Mouse (Mus musculus): Measurements from ENCODE around the gene Gm20773. TPM values are rescaled to one million over a fixed set of nuclear protein-coding genes. Genes with fewer than 3 reads are reported as not detected.
"Not testable (repeated sequence)": the region's sequence is repeated elsewhere in the genome, so short reads cannot be mapped to it uniquely, and the experiment has no call there.

Gm20773 gene
- polyA plus RNA-seq (2015; fragmentation: Nextera tagmentation; extraction: Ambion mirVana), result not detected in 2 replicates

- H3K4me2 ChIP-seq (ENCODE audit: low read length); H3K4me3 ChIP-seq (ENCODE audit: low read depth, low read length); H3K9ac ChIP-seq (ENCODE audit: low read depth, low read length); H3K36me3 ChIP-seq (ENCODE audit: control insufficient read depth, insufficient read depth, low read length); ATAC-seq; H3K9me3 ChIP-seq (replicated peaks; ENCODE audit: control insufficient read depth, low read length, poor library complexity, severe bottlenecking); H3K4me1 ChIP-seq (ENCODE audit: control insufficient read depth, insufficient read depth, low read length); H3K27ac ChIP-seq (ENCODE audit: low read length); H3K27me3 ChIP-seq (ENCODE audit: control insufficient read depth, insufficient read depth, low read depth, low read length): not testable (repeated sequence)
- WGBS, result no CpG with 5 or more reads among the region's 1 CpGs
These were observed at the start of gene Gm20773 for GRCm38 (mm10) chrY:13493726-13494125. Gm20773 (plus strand) TSS chrY:13494026.

DNA sequence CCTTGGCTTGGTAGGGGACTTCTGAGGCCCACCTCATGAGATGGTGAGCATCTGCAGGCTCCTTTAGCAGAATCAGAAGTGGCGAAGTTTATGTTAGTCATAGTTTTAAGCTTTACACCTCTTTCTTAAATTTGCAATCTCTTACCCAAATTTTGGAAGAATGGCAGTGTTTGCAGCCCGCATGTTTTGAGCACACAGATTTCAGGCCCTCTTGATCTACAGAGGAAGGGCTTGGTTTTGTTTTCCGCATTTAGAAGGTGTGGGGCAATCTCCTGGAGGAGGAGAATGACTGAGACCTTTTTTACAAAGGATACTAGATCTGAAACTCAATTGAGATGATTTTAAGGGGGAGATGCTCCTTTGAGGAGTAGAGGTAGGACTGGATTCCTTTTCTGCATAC lies 28.3 kb upstream of the Gm20773 start, which contains the start of gene Gm21866:
TSS of gene Gm21866 (minus strand) at position 101 of the 400 bp plus-strand sequence.
- not testable (repeated sequence) for H3K9me3 ChIP-seq (replicated peaks; ENCODE audit: control insufficient read depth, low read length, poor library complexity, severe bottlenecking); H3K4me3 ChIP-seq (ENCODE audit: low read depth, low read length); H3K4me2 ChIP-seq (ENCODE audit: low read length); H3K9ac ChIP-seq (ENCODE audit: low read depth, low read length); H3K36me3 ChIP-seq (ENCODE audit: control insufficient read depth, insufficient read depth, low read length); H3K27me3 ChIP-seq (ENCODE audit: control insufficient read depth, insufficient read depth, low read depth, low read length); ATAC-seq; H3K4me1 ChIP-seq (ENCODE audit: control insufficient read depth, insufficient read depth, low read length); H3K27ac ChIP-seq (ENCODE audit: low read length)
- 91% methylated on average over 1 of the region's 3 CpGs for WGBS

Other genes starting within 250 kb of the Gm20773 start
- not detected in 2 replicates for gene Gm21440, start 241.6 kb upstream of the Gm20773 start, polyA plus RNA-seq (2015; fragmentation: Nextera tagmentation; extraction: Ambion mirVana)
- gene Gm21454, start 241.6 kb upstream of the Gm20773 start, polyA plus RNA-seq (2015; fragmentation: Nextera tagmentation; extraction: Ambion mirVana), result not detected in 2 replicates
- gene Gm21725, start 145.0 kb upstream of the Gm20773 start, polyA plus RNA-seq (2015; fragmentation: Nextera tagmentation; extraction: Ambion mirVana), result not detected in 2 replicates
- not detected in 2 replicates for gene Gm21866, start 28.4 kb upstream of the Gm20773 start, polyA plus RNA-seq (2015; fragmentation: Nextera tagmentation; extraction: Ambion mirVana)

Measured in midbrain, embryonic 16.5 days (tissue).